15 mouse cellular contexts compared by ENCODE assay signal in the genomic region with DNA sequence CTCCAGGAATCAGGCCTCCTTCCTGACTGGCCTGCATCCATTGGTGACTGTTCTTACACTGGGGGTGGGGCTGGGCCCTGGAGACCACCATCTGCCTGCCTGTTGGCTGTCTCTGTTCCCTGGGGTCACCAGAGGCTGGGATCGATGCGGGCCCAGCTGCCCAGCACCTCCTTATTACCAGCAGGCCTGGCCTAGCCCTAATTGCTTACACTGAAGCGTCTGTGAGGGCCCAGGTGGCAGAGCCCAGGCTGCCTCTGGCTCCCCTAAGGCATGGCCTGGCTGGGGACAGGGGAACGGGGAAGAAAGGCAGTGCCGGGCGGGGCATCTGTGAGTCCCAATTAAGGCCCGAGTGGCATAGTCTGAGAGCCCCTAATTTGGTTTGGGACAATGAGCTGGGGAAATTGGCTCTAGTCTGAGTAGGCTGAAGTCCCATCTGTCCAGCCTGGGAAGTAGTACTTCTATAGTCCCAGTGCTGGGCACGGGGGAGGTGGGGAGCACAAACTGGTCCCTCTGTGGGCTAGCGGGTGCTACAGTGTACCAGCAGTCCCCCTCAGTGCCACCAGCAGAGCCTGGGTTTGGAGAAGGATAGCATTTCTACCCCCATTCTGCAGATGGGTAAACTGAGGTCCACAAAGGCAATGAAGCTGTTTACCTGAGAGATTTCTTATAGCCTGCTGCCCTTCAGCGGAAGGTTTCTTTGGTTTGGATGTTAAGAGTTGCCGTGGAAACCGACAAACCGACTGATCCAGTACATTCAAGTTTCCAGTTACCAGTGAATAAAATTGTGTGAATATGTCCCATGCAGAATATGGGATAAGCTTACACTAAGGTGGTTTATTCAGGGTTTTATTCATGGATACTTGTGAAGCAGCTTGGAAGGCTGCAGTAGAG.
A peak's percentile ranks its signal among the peaks of the same experiment; 100 is the strongest.
DNase-seq lines count a peak whose midpoint lies in the region; ATAC-seq lines count a peak whose summit lies in the region.
"Had no signal": no experiment of that assay in that cellular context is flagged by ENCODE, and none has a peak within 500 bp of the region (broad histone marks: within the 10 kb centered on the region; RNA-seq: fewer than 3 reads in every experiment).

No protein-coding gene starts in this region.

- H3K4me2 ChIP-seq in neural tube, embryonic 11.5 days (ENCODE audit: low read depth), result no peak overlapping the region
- no peak overlapping the region for H3K4me2 ChIP-seq in neural tube, embryonic 15.5 days
- no peak overlapping the region for H3K4me2 ChIP-seq in forebrain, embryonic 15.5 days (replicated peaks)
- no peak overlapping the region for H3K4me2 ChIP-seq in limb, embryonic 12.5 days

- 50% methylated on average over 13 of the region's 13 CpGs for WGBS in neural tube, embryonic 11.5 days
- 43% methylated on average over 13 of the region's 13 CpGs for WGBS in neural tube, embryonic 15.5 days
- 32% methylated on average over 13 of the region's 13 CpGs for WGBS in forebrain, embryonic 15.5 days
- WGBS in limb, embryonic 12.5 days, result 47% methylated on average over 13 of the region's 13 CpGs

- no peaks in the 10 kb centered on the region for H3K9me3 ChIP-seq in neural tube, embryonic 11.5 days (ENCODE audit: control insufficient read depth, low read length)
- H3K9me3 ChIP-seq in neural tube, embryonic 15.5 days (replicated peaks), result no peaks in the 10 kb centered on the region
- no peaks in the 10 kb centered on the region for H3K9me3 ChIP-seq in forebrain, embryonic 15.5 days
- no peaks in the 10 kb centered on the region for H3K9me3 ChIP-seq in limb, embryonic 12.5 days

- peak; percentile 61 for DNase-seq in neural tube, embryonic 11.5 days (ENCODE audit: low spot score)
- DNase-seq in retina, embryonic 14.5 days (ENCODE audit: low spot score), result peak; percentile 83
- no peak for DNase-seq in spleen, postnatal 14 days (ENCODE audit: low spot score in 2 of 2)
- DNase-seq in frontal cortex, adult 2 months (ENCODE audit: extremely low spot score in 1 of 2, low spot score in 1 of 2), result no peak
- no peak for DNase-seq in layer of hippocampus, postnatal 25 days (ENCODE audit: extremely low spot score in 1 of 2, low spot score in 1 of 2)
- DNase-seq: adrenal gland, adult 8-10 months; heart, adult 18-20 months; heart, postnatal 4 days; lung, postnatal 36 days had no signal

- H3K27me3 ChIP-seq in neural tube, embryonic 11.5 days (ENCODE audit: control insufficient read depth, insufficient read depth, low read length), result no peaks in the 10 kb centered on the region
- peaks cover 3% of the 10 kb centered on the region; the same call in 1 of the 2 replicates for H3K27me3 ChIP-seq in neural tube, embryonic 15.5 days (replicated peaks)
- no peaks in the 10 kb centered on the region for H3K27me3 ChIP-seq in forebrain, embryonic 15.5 days
- peaks cover 23% of the 10 kb centered on the region for H3K27me3 ChIP-seq in limb, embryonic 12.5 days

- peaks cover 12% of the 10 kb centered on the region for H3K4me1 ChIP-seq in neural tube, embryonic 11.5 days (ENCODE audit: control insufficient read depth, insufficient read depth, low read length)
- H3K4me1 ChIP-seq in neural tube, embryonic 15.5 days, result peaks cover 12% of the 10 kb centered on the region
- H3K4me1 ChIP-seq in forebrain, embryonic 15.5 days, result peaks cover 46% of the 10 kb centered on the region
- H3K4me1 ChIP-seq in limb, embryonic 12.5 days (replicated peaks), result peaks cover 48% of the 10 kb centered on the region

- H3K9ac ChIP-seq in neural tube, embryonic 11.5 days (ENCODE audit: low read length), result no peak overlapping the region
- H3K9ac ChIP-seq in neural tube, embryonic 15.5 days (replicated peaks), result no peak overlapping the region; the same call in 1 of the 2 replicates
- H3K9ac ChIP-seq in forebrain, embryonic 15.5 days (replicated peaks), result no peak overlapping the region
- 0 out of 2 replicates have a peak overlapping the region, but pooled peaks have one; percentile 27 for H3K9ac ChIP-seq in limb, embryonic 12.5 days (replicated peaks)
- H3K9ac ChIP-seq: liver, embryonic 14.5 days had no signal

- H3K4me3 ChIP-seq in neural tube, embryonic 11.5 days (ENCODE audit: low read depth, low read length), result no peak overlapping the region
- no peak overlapping the region for H3K4me3 ChIP-seq in neural tube, embryonic 15.5 days (replicated peaks)
- H3K4me3 ChIP-seq in forebrain, embryonic 15.5 days, result no peak overlapping the region
- H3K4me3 ChIP-seq in limb, embryonic 12.5 days (replicated peaks), result no peak overlapping the region

- H3K27ac ChIP-seq in neural tube, embryonic 11.5 days (ENCODE audit: low read depth, low read length), result no peak overlapping the region
- no peak overlapping the region for H3K27ac ChIP-seq in neural tube, embryonic 15.5 days (replicated peaks)
- H3K27ac ChIP-seq in forebrain, embryonic 15.5 days (replicated peaks), result peak overlapping the region; percentile 82
- no peak overlapping the region for H3K27ac ChIP-seq in limb, embryonic 12.5 days
- H3K27ac ChIP-seq: kidney, postnatal 0 days; liver, embryonic 14.5 days had no signal

- H3K36me3 ChIP-seq in neural tube, embryonic 11.5 days (ENCODE audit: control insufficient read depth, insufficient read depth, low read length), result no peaks in the 10 kb centered on the region
- H3K36me3 ChIP-seq in neural tube, embryonic 15.5 days, result no peaks in the 10 kb centered on the region
- H3K36me3 ChIP-seq in forebrain, embryonic 15.5 days, result no peaks in the 10 kb centered on the region
- no peaks in the 10 kb centered on the region for H3K36me3 ChIP-seq in limb, embryonic 12.5 days

- peak; percentile 54 for ATAC-seq in neural tube, embryonic 11.5 days (ENCODE audit: insufficient read depth, low FRiP score, low TSS enrichment)
- no peak for ATAC-seq in neural tube, embryonic 15.5 days (ENCODE audit: low FRiP score)
- peak; percentile 87 for ATAC-seq in forebrain, embryonic 15.5 days (replicated peaks)
- 0 out of 2 replicates have a peak, but pooled peaks have one; percentile 7 for ATAC-seq in limb, embryonic 12.5 days (ENCODE audit: insufficient number of reproducible peaks, insufficient read depth, low FRiP score, low TSS enrichment, low read depth)
- ATAC-seq: Patski had no signal

Comparison
In these comparisons a context has a peak if more than half of its experiments do, and no peak if none do; other contexts are left out.
1. DNase-seq: peak in neural tube, embryonic 11.5 days (single experiment) and retina, embryonic 14.5 days (single experiment); none in spleen, postnatal 14 days (0 of 2), frontal cortex, adult 2 months (0 of 2) and layer of hippocampus, postnatal 25 days (0 of 2).